Mouse (Mus musculus) megakaryocyte, embryonic 14.5 days (primary cell): ENCODE measurements around the gene Ubr4.

Source experiments
- FLI1 ChIP-seq: IDR thresholded peaks from 2 replicates; pipeline ENCODE4 v1.6.1; 2012; ENCODE audit warnings: low read length, inconsistent platforms, mixed read lengths
- GATA1 ChIP-seq: IDR thresholded peaks from 3 replicates; pipeline ENCODE4 v1.6.1; 2012; ENCODE audit warnings: mixed read lengths, low read length, inconsistent platforms, borderline replicate concordance

GRCm38 (mm10) chr4:139481400-139481799 is 129.0 kb downstream of the Ubr4 start:
- TF ChIP-seq GATA1 (no peak), FLI1 (no peak)
